Mouse (Mus musculus) hindbrain, embryonic 13.5 days (tissue): ENCODE data around the gene Chrna5. TPM values are rescaled to one million over a fixed set of nuclear protein-coding genes. Genes with fewer than 3 reads are reported as not detected.

Experiments
- ATAC-seq: fragments of 200-750 bp; cut with Nextera tagmentation; 2 replicates; pipeline ENCODE4 v1.8.0; 2017; ENCODE audit warnings: moderate TSS enrichment; ENCODE audit not compliant: low FRiP score
- H3K27ac ChIP-seq: fragments of 300-500 bp; sonication (generic); 2 replicates; pipeline ENCODE4 v1.5.1; 2015; ENCODE audit warnings: inconsistent platforms, mild to moderate bottlenecking, moderate library complexity
- H3K27me3 ChIP-seq: fragments of 300-500 bp; sonication (generic); 2 replicates; pipeline ENCODE4 v1.6.1; 2015; ENCODE audit warnings: mild to moderate bottlenecking, inconsistent platforms
- H3K36me3 ChIP-seq: fragments of 300-500 bp; sonication (generic); 2 replicates; pipeline ENCODE4 v1.6.1; 2015; ENCODE audit warnings: mild to moderate bottlenecking, inconsistent platforms
- H3K4me1 ChIP-seq: fragments of 300-500 bp; sonication (generic); replicated peaks from 2 replicates; pipeline ENCODE4 v1.6.1; 2015; ENCODE audit warnings: inconsistent platforms
- H3K4me2 ChIP-seq: fragments of 300-500 bp; sonication (generic); 2 replicates; pipeline ENCODE4 v1.6.1; 2015; ENCODE audit warnings: inconsistent platforms, mild to moderate bottlenecking, moderate library complexity
- H3K4me3 ChIP-seq: fragments of 300-500 bp; sonication (generic); 2 replicates; pipeline ENCODE4 v1.5.1; 2015; ENCODE audit warnings: mild to moderate bottlenecking, inconsistent platforms
- H3K9ac ChIP-seq: fragments of 300-500 bp; sonication (generic); 2 replicates; pipeline ENCODE4 v1.6.1; 2015; ENCODE audit warnings: mild to moderate bottlenecking, inconsistent platforms
- H3K9me3 ChIP-seq: fragments of 300-500 bp; sonication (generic); 2 replicates; pipeline ENCODE4 v1.6.1; 2016; ENCODE audit warnings: inconsistent platforms
- WGBS: fragments of 180-500 bp; shearing (Covaris S2); methylation state at CpG from one replicate; pipeline ENCODE4 v1.1.7; 2015; 5-methylcytosine and 5-hydroxymethylcytosine counted together
- polyA plus RNA-seq: library from polyadenylated mRNA; unstranded; fragments of >200 nt; fragmentation: Nextera tagmentation; extraction: Ambion mirVana; gene quantifications from 2 replicates; pipeline ENCODE4 v1.2.1, GENCODE M21; 2015

Gene Chrna5
- polyA plus RNA-seq, 1 experiment from 2014 or later, result 6.7 TPM

DNA sequence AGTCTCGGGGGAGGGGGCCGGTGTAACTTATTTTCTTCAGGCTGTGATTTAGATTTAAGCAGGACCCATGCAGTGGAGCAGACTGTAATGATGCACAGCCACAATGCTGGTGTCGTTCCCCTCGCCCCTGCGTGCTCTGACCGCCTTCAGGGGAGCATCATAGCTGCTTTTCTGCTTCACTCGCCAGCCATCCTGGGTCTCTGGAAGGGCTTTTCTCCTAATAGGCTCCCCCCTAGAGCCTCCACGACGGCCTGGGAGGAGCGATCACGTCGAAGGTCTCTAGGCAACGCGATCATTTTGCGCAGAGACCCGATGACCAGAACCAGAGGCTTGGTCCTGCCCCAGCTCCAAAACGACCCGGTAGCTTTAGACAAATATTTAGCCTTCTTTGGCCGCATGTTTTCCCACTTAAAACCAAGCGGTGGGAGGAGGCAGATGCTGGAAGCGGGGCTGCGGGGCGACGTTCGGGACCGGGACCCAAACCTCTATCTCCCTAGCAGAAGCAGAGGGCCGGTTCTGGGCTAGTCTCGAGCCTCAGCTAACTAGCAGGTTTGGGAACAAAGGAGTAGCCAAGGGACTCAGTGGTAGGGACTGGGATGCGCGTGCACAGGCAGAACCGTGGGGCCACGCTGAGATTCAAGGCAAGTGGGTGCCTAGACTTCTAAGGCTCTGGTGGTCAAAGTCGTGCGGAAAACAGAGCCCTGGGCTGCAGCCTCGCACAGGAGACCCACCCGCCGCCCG, 45.0 kb downstream of the Chrna5 start:
- Histone ChIP-seq H3K4me2 (peak overlapping the region; percentile 71), H3K27ac (peak overlapping the region; percentile 77), H3K9ac (peak overlapping the region; percentile 85), H3K27me3 (peaks cover 30% of the 10 kb centered on the region), H3K4me3 (peak overlapping the region; percentile 62), H3K9me3 (no peaks in the 10 kb centered on the region), H3K36me3 (peaks cover 9% of the 10 kb centered on the region; the same call in 1 of the 2 replicates), H3K4me1 (peaks cover 40% of the 10 kb centered on the region)
- 7% methylated on average over 38 of the region's 38 CpGs for WGBS
- ATAC-seq, result peak; percentile 64

DNA sequence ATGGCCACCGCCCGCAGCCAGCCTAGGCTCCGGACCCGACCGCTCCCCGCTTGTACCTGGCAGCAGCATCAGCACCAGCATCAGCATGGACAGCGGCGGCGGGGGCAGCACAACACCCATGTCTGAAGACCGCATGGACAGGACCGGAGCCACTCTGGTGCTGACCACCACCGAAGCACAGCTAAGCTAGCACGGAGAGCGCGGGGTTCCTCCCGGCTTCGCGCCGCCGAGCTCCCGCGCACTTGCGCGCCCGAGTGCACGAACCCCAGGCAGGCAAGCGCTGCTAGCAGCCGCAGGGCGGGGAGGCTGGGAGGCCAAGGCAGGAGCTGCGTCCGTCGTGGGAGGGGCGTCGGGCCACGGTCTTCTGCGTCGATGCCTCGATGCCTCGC, 45.6 kb downstream of the Chrna5 start, which contains the start of gene Chrna3:
Gene Chrna3, minus strand, starts transcription at position 288 of the 389 bp plus-strand sequence.
- peak within 1 kb of the TSS; percentile 62 for H3K4me3 ChIP-seq
- peak within 1 kb of the TSS; percentile 77 for H3K27ac ChIP-seq
- peaks cover 30% of the 10 kb centered on the region for H3K27me3 ChIP-seq
- H3K36me3 ChIP-seq, result peaks cover 6% of the 10 kb centered on the region; the same call in 1 of the 2 replicates
- no peaks in the 10 kb centered on the region for H3K9me3 ChIP-seq
- peaks cover 40% of the 10 kb centered on the region for H3K4me1 ChIP-seq
- WGBS, result under 1% methylated on average over 39 of the region's 39 CpGs
- H3K4me2 ChIP-seq, result peak within 1 kb of the TSS; percentile 71
- peak; percentile 75 for ATAC-seq
- peak within 1 kb of the TSS; percentile 85 for H3K9ac ChIP-seq

DNA sequence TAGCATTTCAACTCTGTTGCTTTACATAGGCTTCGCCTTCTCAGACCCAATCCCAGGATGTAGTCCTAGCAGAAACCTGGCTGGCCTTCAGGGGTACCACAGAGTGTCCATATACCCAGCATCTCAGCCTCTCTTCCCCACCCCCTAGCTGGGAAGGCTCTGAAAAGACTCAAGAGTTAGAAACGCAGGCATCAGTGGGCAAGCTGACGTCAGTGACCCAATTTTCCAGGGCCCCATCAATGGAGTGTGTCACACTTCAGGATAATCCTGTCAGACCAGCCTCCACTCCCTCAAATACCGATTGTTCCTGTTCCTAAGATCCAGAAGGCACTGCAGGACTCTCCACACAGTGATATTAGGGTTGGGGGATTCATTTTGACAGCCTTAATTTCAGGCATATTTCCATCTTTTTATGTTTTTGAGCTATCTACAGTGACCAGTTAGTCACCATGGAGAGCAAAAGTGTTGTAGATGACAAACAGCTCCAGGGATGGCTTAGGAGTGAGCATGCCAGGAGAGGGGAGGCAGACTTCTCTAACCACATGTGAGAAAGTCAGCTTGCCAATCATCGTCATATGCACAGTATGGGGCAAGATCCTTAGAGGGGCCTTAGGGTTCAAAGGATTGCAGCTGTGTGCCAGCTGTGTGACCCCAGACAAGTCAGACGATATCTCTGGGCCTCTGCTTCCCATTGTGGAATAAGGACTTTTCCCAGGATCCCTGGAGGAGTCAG, 50.9 kb downstream of the Chrna5 start:
- Histone ChIP-seq H3K4me3 (no peak overlapping the region), H3K4me2 (no peak overlapping the region), H3K9ac (no peak overlapping the region), H3K27me3 (peaks cover 9% of the 10 kb centered on the region), H3K27ac (no peak overlapping the region), H3K36me3 (no peaks in the 10 kb centered on the region), H3K4me1 (0 out of 2 replicates have a peak, but pooled peaks cover 6% of the 10 kb centered on the region), H3K9me3 (no peaks in the 10 kb centered on the region)
- no peak for ATAC-seq
- 58% methylated on average over 6 of the region's 6 CpGs for WGBS

DNA sequence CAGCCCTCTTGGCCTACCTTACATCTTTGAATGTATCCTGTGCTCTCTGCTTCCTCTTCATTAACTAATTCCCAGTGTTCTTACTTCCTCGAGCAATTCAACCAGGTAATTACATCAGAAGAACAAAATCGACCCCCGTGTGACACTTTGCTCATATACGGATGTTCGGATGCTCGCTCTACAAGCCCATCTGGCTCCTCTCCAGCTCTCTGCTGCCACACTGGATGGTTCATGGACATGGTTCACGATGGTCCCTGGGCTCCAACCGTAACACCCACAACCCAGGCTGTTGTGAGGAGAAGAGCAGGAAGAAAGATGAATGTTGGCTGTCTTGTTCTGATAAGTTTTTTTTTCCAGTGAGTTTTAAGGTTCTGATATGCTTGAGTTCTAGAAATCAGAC, 58.3 kb downstream of the Chrna5 start:
- Histone ChIP-seq H3K27ac (no peak overlapping the region), H3K27me3 (no peaks in the 10 kb centered on the region), H3K4me3 (no peak overlapping the region), H3K4me2 (no peak overlapping the region), H3K9ac (no peak overlapping the region), H3K4me1 (no peaks in the 10 kb centered on the region), H3K9me3 (no peaks in the 10 kb centered on the region), H3K36me3 (no peaks in the 10 kb centered on the region)
- no peak for ATAC-seq
- 74% methylated on average over 8 of the region's 8 CpGs for WGBS

DNA sequence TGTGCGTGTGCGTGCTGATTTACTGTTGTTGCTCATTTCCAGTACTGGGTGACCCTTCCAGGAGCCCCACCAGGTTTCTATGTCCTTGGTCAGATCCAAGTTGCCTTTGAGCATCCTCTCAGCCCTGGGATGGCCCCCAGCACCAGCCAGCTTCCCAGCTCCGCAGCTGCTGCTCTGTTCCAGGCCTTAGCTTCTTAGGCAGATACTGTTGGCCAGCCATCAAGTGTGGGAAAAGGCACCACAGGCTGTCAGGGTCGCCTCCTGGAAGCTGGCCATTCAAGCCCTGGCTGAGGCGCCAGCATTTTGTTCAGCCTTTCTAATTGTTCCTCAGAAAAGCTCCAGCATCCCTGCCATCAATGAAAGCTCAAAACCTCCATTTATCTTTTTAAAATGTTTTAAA, 59.3 kb downstream of the Chrna5 start:
- WGBS, result 63% methylated on average over 5 of the region's 5 CpGs
- H3K4me2 ChIP-seq, result no peak overlapping the region

DNA sequence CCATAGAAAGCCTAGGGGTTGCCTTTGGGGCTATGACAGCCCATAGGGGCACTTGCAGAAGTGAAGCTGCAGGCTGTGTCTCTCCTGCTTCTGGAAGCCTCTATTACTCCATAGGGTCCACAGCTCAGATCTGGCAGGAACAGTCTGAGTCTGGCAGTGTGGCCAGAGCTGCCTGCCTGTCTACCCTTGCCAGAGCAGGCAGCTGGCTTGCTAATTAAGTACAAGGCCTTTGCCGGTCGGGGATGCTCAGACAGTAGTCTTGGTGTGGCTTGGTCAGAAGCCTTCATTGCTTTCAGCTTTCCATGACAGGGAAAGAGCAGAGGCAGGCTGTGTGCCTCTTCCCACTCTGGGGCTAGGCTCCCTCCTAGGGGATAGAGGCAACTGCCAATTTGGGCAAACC, 60.7 kb downstream of the Chrna5 start:
- Histone ChIP-seq H3K27me3 (no peaks in the 10 kb centered on the region), H3K9me3 (no peaks in the 10 kb centered on the region), H3K27ac (no peak overlapping the region), H3K36me3 (no peaks in the 10 kb centered on the region), H3K9ac (no peak overlapping the region), H3K4me2 (no peak overlapping the region), H3K4me1 (peaks cover 10% of the 10 kb centered on the region; the same call in 1 of the 2 replicates), H3K4me3 (no peak overlapping the region)
- WGBS, result 42% methylated on average over 2 of the region's 2 CpGs
- ATAC-seq, result peak; percentile 36; the same call in 1 of the 2 replicates

More for the DNA sequence above, 59.3 kb downstream of the Chrna5 start:
- ATAC-seq, result no peak
- H3K27ac ChIP-seq, result no peak overlapping the region
- H3K9me3 ChIP-seq, result no peaks in the 10 kb centered on the region
- H3K27me3 ChIP-seq, result no peaks in the 10 kb centered on the region
- H3K4me1 ChIP-seq, result peaks cover 6% of the 10 kb centered on the region; the same call in 1 of the 2 replicates
- no peaks in the 10 kb centered on the region for H3K36me3 ChIP-seq
- H3K9ac ChIP-seq, result no peak overlapping the region
- H3K4me3 ChIP-seq, result no peak overlapping the region

DNA sequence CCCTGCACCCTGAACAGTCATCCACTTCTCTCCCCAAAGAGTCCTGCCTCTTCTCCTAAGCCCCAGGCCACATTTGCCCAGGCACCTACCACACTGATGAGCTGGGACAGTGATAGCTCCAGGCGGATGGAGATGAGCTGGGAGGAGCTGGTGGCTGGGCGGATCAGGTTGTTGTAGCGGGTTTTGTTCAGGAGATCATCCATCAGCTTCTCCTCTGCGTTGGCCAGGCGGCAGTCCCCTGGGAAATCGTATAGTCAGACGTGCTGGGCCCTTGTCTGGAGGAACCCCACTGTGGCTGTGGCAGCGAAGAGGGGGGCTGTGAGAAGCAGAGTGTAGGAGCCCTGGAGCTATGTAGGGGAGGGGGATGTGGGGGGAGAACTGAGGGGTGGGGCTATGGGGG, 63.0 kb downstream of the Chrna5 start:
- peaks cover 7% of the 10 kb centered on the region; the same call in 1 of the 2 replicates for H3K27me3 ChIP-seq
- no peak overlapping the region for H3K9ac ChIP-seq
- no peaks in the 10 kb centered on the region for H3K36me3 ChIP-seq
- H3K27ac ChIP-seq, result no peak overlapping the region
- H3K4me3 ChIP-seq, result no peak overlapping the region
- peaks cover 30% of the 10 kb centered on the region for H3K4me1 ChIP-seq
- ATAC-seq, result no peak
- no peaks in the 10 kb centered on the region for H3K9me3 ChIP-seq
- H3K4me2 ChIP-seq, result 0 out of 2 replicates have a peak overlapping the region, but pooled peaks have one; percentile 10
- 5% methylated on average over 8 of the region's 8 CpGs for WGBS

DNA sequence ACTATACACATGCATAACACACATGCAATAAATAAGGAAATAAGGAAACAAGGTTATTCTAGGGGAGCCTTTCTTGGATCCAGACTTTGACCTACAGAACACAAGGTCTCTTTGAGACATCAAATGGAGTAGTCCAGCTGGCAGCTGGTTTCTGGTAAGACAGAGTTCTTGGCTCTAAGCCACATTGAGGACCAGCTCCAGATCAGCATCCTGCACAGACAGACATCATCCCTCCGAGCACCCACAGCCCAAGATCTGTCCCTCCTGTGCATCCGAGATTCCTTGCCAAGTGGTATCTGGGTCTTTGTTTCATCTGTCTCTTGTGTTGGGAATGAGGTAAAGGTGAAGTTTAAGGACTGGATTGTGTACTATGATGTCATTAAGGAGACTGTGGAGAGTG, 64.3 kb downstream of the Chrna5 start:
- 75% methylated on average over 2 of the region's 2 CpGs for WGBS
- no peak overlapping the region for H3K27ac ChIP-seq
- peaks cover 32% of the 10 kb centered on the region for H3K4me1 ChIP-seq
- H3K27me3 ChIP-seq, result peaks cover 10% of the 10 kb centered on the region; the same call in 1 of the 2 replicates
- no peaks in the 10 kb centered on the region for H3K36me3 ChIP-seq
- H3K9me3 ChIP-seq, result no peaks in the 10 kb centered on the region
- H3K4me2 ChIP-seq, result no peak overlapping the region
- H3K9ac ChIP-seq, result no peak overlapping the region
- no peak for ATAC-seq
- no peak overlapping the region for H3K4me3 ChIP-seq

DNA sequence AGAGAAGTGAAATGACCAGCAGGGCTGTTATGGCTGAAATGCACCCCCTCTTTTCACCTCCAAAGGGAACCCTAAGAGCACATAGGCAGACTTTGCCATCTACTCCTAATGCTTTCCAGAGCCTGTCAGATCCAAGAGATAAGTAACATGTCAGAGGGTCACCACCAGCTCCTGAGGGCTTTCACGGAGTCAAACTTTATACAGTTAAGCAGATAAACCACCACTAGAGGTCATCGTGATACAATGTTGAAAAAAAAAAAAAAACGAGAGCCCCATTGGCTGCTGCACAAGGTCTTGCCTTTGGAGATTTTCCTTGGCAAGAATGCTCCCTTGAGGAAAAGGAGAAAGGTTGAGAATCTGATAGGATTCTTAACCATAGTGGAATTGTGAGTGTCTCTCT, 66.1 kb downstream of the Chrna5 start:
- ATAC-seq, result no peak
- 1% methylated on average over 3 of the region's 3 CpGs for WGBS
- H3K36me3 ChIP-seq, result no peaks in the 10 kb centered on the region
- H3K4me3 ChIP-seq, result no peak overlapping the region
- no peak overlapping the region for H3K27ac ChIP-seq
- H3K27me3 ChIP-seq, result peaks cover 10% of the 10 kb centered on the region; the same call in 1 of the 2 replicates
- H3K9ac ChIP-seq, result no peak overlapping the region
- H3K9me3 ChIP-seq, result no peaks in the 10 kb centered on the region
- H3K4me1 ChIP-seq, result peaks cover 32% of the 10 kb centered on the region
- no peak overlapping the region for H3K4me2 ChIP-seq

DNA sequence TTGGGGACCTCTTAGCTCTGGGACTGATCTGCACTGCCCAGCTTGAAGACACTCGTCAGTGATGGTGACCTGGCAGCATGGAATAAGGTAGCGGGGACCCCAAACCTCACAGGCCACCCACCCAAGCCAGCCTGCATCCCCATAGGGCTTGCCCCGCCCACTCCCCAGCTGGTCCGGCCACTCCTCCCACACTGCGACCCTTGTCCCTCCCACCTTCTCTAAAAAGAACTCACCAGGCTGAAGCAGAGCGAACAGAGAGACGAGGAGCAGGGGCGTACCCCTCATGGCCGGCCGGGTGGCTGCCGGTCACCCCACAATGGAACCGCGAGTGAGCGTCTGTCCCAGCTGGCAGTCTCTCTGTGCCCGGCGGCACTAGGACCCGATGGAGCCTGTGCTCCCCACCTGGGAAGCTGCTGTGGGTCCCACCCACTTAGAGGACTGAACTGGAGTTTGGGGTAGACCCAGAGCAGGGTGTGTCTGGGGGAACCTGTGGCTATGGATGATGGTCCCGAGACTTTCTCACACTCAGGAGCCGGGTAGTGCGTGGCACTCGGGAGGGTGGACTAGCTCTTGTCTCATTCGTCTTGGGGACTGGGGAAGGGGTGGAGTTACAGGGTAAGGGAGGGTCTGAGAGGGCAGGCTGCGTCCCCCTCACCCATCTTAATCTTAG, 67.7 kb downstream of the Chrna5 start, which contains the start of gene Chrnb4:
Gene Chrnb4, minus strand, starts transcription at position 569 of the 670 bp plus-strand sequence.
- H3K27ac ChIP-seq, result no peak within 1 kb of the TSS
- peak within 1 kb of the TSS; percentile 66 for H3K9ac ChIP-seq
- ATAC-seq, result peak; percentile 62
- WGBS, result 1% methylated on average over 23 of the region's 23 CpGs
- H3K27me3 ChIP-seq, result peaks cover 10% of the 10 kb centered on the region; the same call in 1 of the 2 replicates
- H3K4me3 ChIP-seq, result peak within 1 kb of the TSS; percentile 50
- H3K4me1 ChIP-seq, result peaks cover 32% of the 10 kb centered on the region
- no peaks in the 10 kb centered on the region for H3K9me3 ChIP-seq
- H3K4me2 ChIP-seq, result peak within 1 kb of the TSS; percentile 83
- H3K36me3 ChIP-seq, result no peaks in the 10 kb centered on the region

DNA sequence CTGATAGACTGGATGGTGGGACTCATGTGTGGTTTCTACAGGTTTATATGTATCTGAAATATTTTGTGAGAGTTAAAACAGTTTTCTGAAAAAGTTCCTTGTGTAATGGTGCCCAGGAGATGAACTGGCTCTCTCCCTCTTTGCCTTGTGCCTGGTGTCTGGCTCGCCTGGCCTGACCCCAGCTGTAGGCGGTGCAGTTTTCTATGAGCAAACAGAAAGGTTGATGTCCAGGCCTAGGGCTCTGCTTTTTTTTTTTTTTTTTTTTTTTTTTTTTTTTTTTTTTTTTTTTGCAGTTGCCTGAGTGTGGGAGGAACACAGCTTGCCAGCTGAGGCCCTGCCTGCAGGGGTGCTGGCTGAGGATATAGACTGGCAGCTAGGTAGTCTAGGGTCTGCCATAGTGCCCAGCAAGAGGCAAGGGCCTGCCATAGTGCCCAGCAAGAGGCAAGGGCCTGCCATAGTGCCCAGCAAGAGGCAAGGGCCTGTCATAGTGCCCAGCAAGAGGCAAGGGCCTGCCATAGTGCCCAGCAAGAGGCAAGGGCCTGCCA, 74.8 kb downstream of the Chrna5 start:
- 61% methylated on average over 2 of the region's 2 CpGs for WGBS
- no peaks in the 10 kb centered on the region for H3K4me1 ChIP-seq

More for the DNA sequence above, 74.8 kb downstream of the Chrna5 start:
- H3K27me3 ChIP-seq, result no peaks in the 10 kb centered on the region
- H3K36me3 ChIP-seq, result no peaks in the 10 kb centered on the region
- no peak overlapping the region for H3K27ac ChIP-seq
- no peak overlapping the region for H3K4me2 ChIP-seq
- H3K4me3 ChIP-seq, result no peak overlapping the region
- H3K9me3 ChIP-seq, result no peaks in the 10 kb centered on the region
- ATAC-seq, result no peak
- no peak overlapping the region for H3K9ac ChIP-seq
